Mouse (Mus musculus): ENCODE results near the gene Lnpep.

Gene Lnpep

GRCm38 (mm10) chr17:17612336-17612735, 12.5 kb downstream of the Lnpep start:
- ATAC-seq (ENCODE audit: insufficient number of reproducible peaks, low FRiP score, low TSS enrichment), result no peak

- ATAC-seq (ENCODE audit: insufficient number of reproducible peaks, low FRiP score, low TSS enrichment), result no peak
Measured at GRCm38 (mm10) chr17:17609523-17609922, 15.3 kb downstream of the Lnpep start.

GRCm38 (mm10) chr17:17608416-17608988, 16.3 kb downstream of the Lnpep start:
- peak; percentile 95 for ATAC-seq (ENCODE audit: insufficient number of reproducible peaks, low FRiP score, low TSS enrichment)

GRCm38 (mm10) chr17:17604554-17604953, 20.3 kb downstream of the Lnpep start:
- no peak for ATAC-seq (ENCODE audit: insufficient number of reproducible peaks, low FRiP score, low TSS enrichment)

GRCm38 (mm10) chr17:17603609-17604008, 21.2 kb downstream of the Lnpep start:
- ATAC-seq (ENCODE audit: insufficient number of reproducible peaks, low FRiP score, low TSS enrichment), result no peak

- peak; percentile 47; the same call in 1 of the 2 replicates for ATAC-seq (ENCODE audit: insufficient number of reproducible peaks, low FRiP score, low TSS enrichment)
Measured at GRCm38 (mm10) chr17:17602786-17603185, 22.1 kb downstream of the Lnpep start.

- no peak for ATAC-seq (ENCODE audit: insufficient number of reproducible peaks, low FRiP score, low TSS enrichment)
Measured at GRCm38 (mm10) chr17:17602330-17602729, 22.5 kb downstream of the Lnpep start.

- peak; percentile 78 for ATAC-seq (ENCODE audit: insufficient number of reproducible peaks, low FRiP score, low TSS enrichment)
Measured at GRCm38 (mm10) chr17:17600804-17601252, 24.0 kb downstream of the Lnpep start.

- ATAC-seq (ENCODE audit: insufficient number of reproducible peaks, low FRiP score, low TSS enrichment), result no peak
Measured at GRCm38 (mm10) chr17:17600001-17600400, 24.8 kb downstream of the Lnpep start.

- no peak for ATAC-seq (ENCODE audit: insufficient number of reproducible peaks, low FRiP score, low TSS enrichment)
Measured at GRCm38 (mm10) chr17:17598355-17598754, 26.5 kb downstream of the Lnpep start.

GRCm38 (mm10) chr17:17592926-17593325, 31.9 kb downstream of the Lnpep start:
- ATAC-seq (ENCODE audit: insufficient number of reproducible peaks, low FRiP score, low TSS enrichment), result no peak

GRCm38 (mm10) chr17:17587333-17588047, 37.4 kb downstream of the Lnpep start:
- ATAC-seq (ENCODE audit: insufficient number of reproducible peaks, low FRiP score, low TSS enrichment), result no peak

GRCm38 (mm10) chr17:17585115-17585514, 39.7 kb downstream of the Lnpep start:
- ATAC-seq (ENCODE audit: insufficient number of reproducible peaks, low FRiP score, low TSS enrichment), result no peak

GRCm38 (mm10) chr17:17583896-17584295, 41.0 kb downstream of the Lnpep start:
- no peak for ATAC-seq (ENCODE audit: insufficient number of reproducible peaks, low FRiP score, low TSS enrichment)

- no peak for ATAC-seq (ENCODE audit: insufficient number of reproducible peaks, low FRiP score, low TSS enrichment)
Measured at GRCm38 (mm10) chr17:17581234-17581633, 43.6 kb downstream of the Lnpep start.

GRCm38 (mm10) chr17:17576399-17576798, 48.5 kb downstream of the Lnpep start:
- no peak for ATAC-seq (ENCODE audit: insufficient number of reproducible peaks, low FRiP score, low TSS enrichment)

GRCm38 (mm10) chr17:17567071-17567470, 57.8 kb downstream of the Lnpep start:
- ATAC-seq (ENCODE audit: insufficient number of reproducible peaks, low FRiP score, low TSS enrichment), result no peak

- no peak for ATAC-seq (ENCODE audit: insufficient number of reproducible peaks, low FRiP score, low TSS enrichment)
Measured at GRCm38 (mm10) chr17:17548958-17549357, 75.9 kb downstream of the Lnpep start.

- no peak for ATAC-seq (ENCODE audit: insufficient number of reproducible peaks, low FRiP score, low TSS enrichment)
Measured at GRCm38 (mm10) chr17:17531338-17531737, 93.5 kb downstream of the Lnpep start.

GRCm38 (mm10) chr17:17516384-17517016, 108.3 kb downstream of the Lnpep start:
- ATAC-seq (ENCODE audit: insufficient number of reproducible peaks, low FRiP score, low TSS enrichment), result no peak

- no peak for ATAC-seq (ENCODE audit: insufficient number of reproducible peaks, low FRiP score, low TSS enrichment)
Measured at GRCm38 (mm10) chr17:17506677-17507076, 118.2 kb downstream of the Lnpep start.

Measured in cerebellum, adult (tissue).